Mouse (Mus musculus) stomach, postnatal 0 days (tissue): ENCODE measurements at regions not wholly inside any gene's neighbourhood (a gene's known extent, or its start where the extent isn't known, plus 50 kb on each side); places are given as distances from the start of the nearest gene placed in this dataset.
"Not testable (repeated sequence)": the region's sequence is repeated elsewhere in the genome, so short reads cannot be mapped to it uniquely, and the experiment has no call there.

Experiments used
- ATAC-seq: fragments of 200-750 bp; cut with Nextera tagmentation; 2 replicates; pipeline ENCODE4 v1.8.0; 2017; ENCODE audit not compliant: low FRiP score, low TSS enrichment
- DNase-seq: peaks from one replicate; pipeline ENCODE4 v3.0.0-alpha.2; 2016; ENCODE audit warnings: low spot score
- H3K27ac ChIP-seq: fragments of 300-500 bp; sonication (generic); replicated peaks from 2 replicates; pipeline ENCODE4 v1.5.1; 2014; ENCODE audit warnings: mild to moderate bottlenecking, control low read depth
- H3K27me3 ChIP-seq: fragments of 300-500 bp; sonication (generic); 2 replicates; pipeline ENCODE4 v1.6.1; 2014; ENCODE audit warnings: low read length; ENCODE audit not compliant: control insufficient read depth, insufficient read depth
- H3K36me3 ChIP-seq: fragments of 300-500 bp; sonication (generic); 2 replicates; pipeline ENCODE4 v1.6.1; 2014; ENCODE audit warnings: low read length, mixed read lengths; ENCODE audit not compliant: control insufficient read depth, insufficient read depth
- H3K4me1 ChIP-seq: fragments of 300-500 bp; sonication (generic); replicated peaks from 2 replicates; pipeline ENCODE4 v1.6.1; 2014; ENCODE audit warnings: antibody characterized with exemption; ENCODE audit not compliant: control insufficient read depth, insufficient read depth
- H3K4me2 ChIP-seq: fragments of 300-500 bp; sonication (generic); replicated peaks from 2 replicates; pipeline ENCODE4 v1.6.1; 2014; ENCODE audit warnings: low read depth, mild to moderate bottlenecking, control low read depth, moderate library complexity
- H3K4me3 ChIP-seq: fragments of 300-500 bp; sonication (generic); 2 replicates; pipeline ENCODE4 v1.5.1; 2014; ENCODE audit warnings: low read depth, low read length, control low read depth
- H3K9ac ChIP-seq: fragments of 300-500 bp; sonication (generic); 2 replicates; pipeline ENCODE4 v1.6.1; 2014; ENCODE audit warnings: mild to moderate bottlenecking, low read length, control low read depth, mixed read lengths
- H3K9me3 ChIP-seq: fragments of 300-500 bp; sonication (generic); 2 replicates; pipeline ENCODE4 v1.6.1; 2016; ENCODE audit warnings: low read length; ENCODE audit not compliant: control insufficient read depth
- CTCF ChIP-seq: IDR thresholded peaks from 2 replicates; pipeline ENCODE4 v1.5.1; 2016; ENCODE audit warnings: antibody characterized with exemption, low read depth, mild to moderate bottlenecking, moderate library complexity
- EP300 ChIP-seq: optimal IDR thresholded peaks from 2 replicates; pipeline ENCODE3; 2016; ENCODE audit warnings: antibody characterized with exemption
- WGBS: fragments of 180-500 bp; shearing (Covaris S2); extraction: QIAGEN DNeasy Blood & Tissue Kit; methylation state at CpG from one replicate; pipeline ENCODE4 v1.1.7; 2014; 5-methylcytosine and 5-hydroxymethylcytosine counted together

DNA sequence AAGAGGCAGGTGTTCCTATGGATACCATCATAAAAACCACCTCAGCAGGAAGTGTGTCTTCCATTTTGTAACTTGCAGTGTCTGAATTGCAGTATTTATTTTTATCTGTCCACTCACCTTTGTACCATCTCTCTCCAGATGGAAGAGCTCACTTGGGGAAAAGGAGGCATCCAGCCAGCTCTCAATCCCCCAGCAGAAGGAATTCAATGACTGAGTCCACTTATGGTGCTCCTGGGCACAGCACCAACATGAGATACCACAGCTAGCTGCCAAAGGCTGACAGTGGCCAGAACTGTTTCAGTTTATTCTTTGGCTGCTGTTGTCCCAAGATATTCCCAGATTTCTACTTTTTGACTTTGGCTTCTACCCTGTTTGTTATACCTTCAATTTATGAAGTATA lies 136.6 kb upstream of the Rps6ka3 start:
- no peak overlapping the region for H3K4me3 ChIP-seq

DNA sequence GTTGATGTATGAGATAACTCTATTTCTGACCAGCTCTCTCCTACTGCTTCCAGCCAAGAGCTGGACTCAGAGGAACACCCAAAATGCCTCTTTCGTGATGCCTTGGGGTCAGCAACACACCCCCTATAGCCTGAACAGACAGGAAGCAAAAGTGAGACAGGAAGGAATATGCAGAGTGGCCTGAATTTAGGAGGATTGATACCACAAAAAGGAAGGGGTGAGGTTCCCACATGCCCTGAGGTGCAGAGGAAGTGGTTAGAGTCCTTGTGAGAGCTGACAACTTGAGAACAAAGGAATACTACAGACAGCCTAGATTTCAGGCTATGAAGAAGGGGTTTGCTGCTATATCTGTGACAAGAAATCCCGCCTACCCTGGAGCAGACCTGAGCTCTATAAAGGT lies 129.6 kb upstream of the Rps6ka3 start:
- no peak overlapping the region for H3K27ac ChIP-seq
- no peak overlapping the region for H3K4me2 ChIP-seq
- no peaks in the 10 kb centered on the region for H3K27me3 ChIP-seq
- 78% methylated on average over 2 of the region's 2 CpGs for WGBS
- ATAC-seq (no peak), DNase-seq (no peak)
- no peak overlapping the region for H3K9ac ChIP-seq
- H3K36me3 ChIP-seq = no peaks in the 10 kb centered on the region
- TF ChIP-seq CTCF = no peak
- no peaks in the 10 kb centered on the region for H3K9me3 ChIP-seq
- H3K4me1 ChIP-seq = no peaks in the 10 kb centered on the region
- no peak overlapping the region for H3K4me3 ChIP-seq

More for the DNA sequence above, 136.6 kb upstream of the Rps6ka3 start:
- H3K9ac ChIP-seq = no peak overlapping the region
- no peak for DNase-seq
- H3K9me3 ChIP-seq = no peaks in the 10 kb centered on the region
- H3K27me3 ChIP-seq = no peaks in the 10 kb centered on the region
- ATAC-seq = no peak
- H3K36me3 ChIP-seq = no peaks in the 10 kb centered on the region
- H3K4me1 ChIP-seq = no peaks in the 10 kb centered on the region
- TF ChIP-seq EP300 (no peak), CTCF (no peak)
- no peak overlapping the region for H3K4me2 ChIP-seq
- no peak overlapping the region for H3K27ac ChIP-seq

DNA sequence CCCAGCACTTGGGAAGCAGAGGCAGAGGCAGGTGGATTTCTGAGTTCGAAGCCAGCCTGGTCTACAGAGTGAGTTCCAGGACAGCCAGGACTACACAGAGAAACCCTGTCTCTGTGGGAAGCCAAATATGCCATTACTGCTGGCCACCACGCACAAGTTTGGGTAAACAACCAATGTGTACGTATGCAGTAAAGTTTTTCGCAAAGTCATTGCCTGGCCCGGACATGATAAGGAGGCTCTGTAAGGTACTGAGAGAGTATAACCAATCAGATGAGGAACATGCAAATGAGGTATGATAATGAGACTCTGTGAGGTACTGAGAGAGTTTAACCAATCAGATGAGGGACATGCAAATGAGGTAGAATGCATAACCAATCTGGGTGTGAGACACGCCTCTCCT lies 99.5 kb upstream of the Rps6ka3 start:
- H3K9me3 ChIP-seq, ATAC-seq, H3K36me3 ChIP-seq, H3K4me2 ChIP-seq, DNase-seq, H3K4me1 ChIP-seq, H3K4me3 ChIP-seq, H3K9ac ChIP-seq, H3K27ac ChIP-seq, H3K27me3 ChIP-seq: not testable (repeated sequence)
- 89% methylated on average over 6 of the region's 6 CpGs for WGBS

DNA sequence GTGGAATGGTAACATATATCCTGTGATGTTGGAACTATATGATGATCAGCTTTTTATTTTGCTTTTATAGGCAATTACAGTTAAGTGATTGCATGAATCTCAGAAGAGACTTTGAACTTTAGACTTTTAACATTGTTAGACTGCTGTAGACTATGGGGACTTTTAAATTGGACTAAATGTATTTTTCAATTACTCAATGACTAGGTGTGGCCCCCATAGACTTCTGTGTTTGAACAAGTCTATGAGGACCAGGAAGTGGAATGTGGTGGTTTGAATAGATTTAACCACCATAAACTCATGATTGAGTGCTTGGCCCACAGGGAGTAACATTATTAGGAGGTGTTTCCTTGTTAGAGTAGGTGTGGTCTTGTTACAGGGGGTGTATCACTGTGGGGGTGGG lies 93.9 kb upstream of the Rps6ka3 start:
- Histone ChIP-seq H3K36me3 (no peaks in the 10 kb centered on the region), H3K4me1 (no peaks in the 10 kb centered on the region), H3K27me3 (no peaks in the 10 kb centered on the region), H3K9me3 (no peaks in the 10 kb centered on the region), H3K4me2 (no peak overlapping the region), H3K4me3 (no peak overlapping the region), H3K9ac (no peak overlapping the region), H3K27ac (no peak overlapping the region)
- ATAC-seq = peak; percentile 61; the same call in 1 of the 2 replicates
- no peak for DNase-seq
- TF ChIP-seq CTCF = no peak
- no peak for TF ChIP-seq EP300

DNA sequence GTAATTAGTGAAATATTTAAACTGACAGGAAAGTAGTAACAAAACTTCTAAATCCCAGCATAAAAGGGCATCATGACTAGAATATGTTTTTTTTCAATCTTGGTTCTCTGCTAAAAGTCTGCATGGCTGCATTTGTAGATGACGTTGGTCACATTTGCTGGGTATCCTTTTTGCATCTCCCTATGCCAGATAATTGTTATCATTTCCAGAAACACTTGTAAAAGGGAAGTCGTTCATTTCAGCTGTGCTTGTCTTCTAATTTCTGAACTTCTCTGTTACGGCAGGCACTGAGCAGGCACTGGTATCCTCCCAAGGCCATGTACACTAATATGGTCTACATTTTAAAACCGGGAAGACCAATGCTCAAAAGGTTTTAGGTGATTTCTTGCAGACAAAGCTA lies 69.6 kb upstream of the Rps6ka3 start:
- H3K4me2 ChIP-seq = no peak overlapping the region
- no peak overlapping the region for H3K4me3 ChIP-seq
- DNase-seq (no peak), ATAC-seq (no peak)
- TF ChIP-seq EP300 = no peak
- TF ChIP-seq CTCF = no peak
- WGBS = 69% methylated on average over 4 of the region's 4 CpGs
- H3K27ac ChIP-seq = no peak overlapping the region
- H3K27me3 ChIP-seq = no peaks in the 10 kb centered on the region
- no peaks in the 10 kb centered on the region for H3K9me3 ChIP-seq
- H3K36me3 ChIP-seq = no peaks in the 10 kb centered on the region
- H3K4me1 ChIP-seq = no peaks in the 10 kb centered on the region
- no peak overlapping the region for H3K9ac ChIP-seq

DNA sequence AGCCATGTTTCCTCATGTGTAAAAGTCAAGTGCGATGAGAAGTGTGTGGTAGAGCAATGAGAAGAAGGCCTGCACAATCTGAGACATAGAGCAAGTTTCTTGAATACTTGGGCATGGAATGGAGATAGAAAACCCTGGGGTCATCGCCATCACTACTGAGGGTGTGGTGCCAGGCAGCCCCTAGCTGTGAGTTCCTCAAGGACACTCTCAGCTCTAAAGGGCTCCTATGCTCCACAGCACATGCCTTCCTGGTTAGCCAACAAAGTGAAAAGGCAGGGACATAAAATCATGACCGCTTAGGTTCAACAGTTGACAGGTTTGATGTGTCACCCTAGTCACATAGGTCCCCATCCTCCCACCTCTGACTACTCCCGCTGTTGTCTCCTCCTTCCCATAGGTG lies 66.8 kb upstream of the Rps6ka3 start:
- no peak for DNase-seq
- H3K9me3 ChIP-seq = no peaks in the 10 kb centered on the region
- 82% methylated on average over 4 of the region's 4 CpGs for WGBS

DNA sequence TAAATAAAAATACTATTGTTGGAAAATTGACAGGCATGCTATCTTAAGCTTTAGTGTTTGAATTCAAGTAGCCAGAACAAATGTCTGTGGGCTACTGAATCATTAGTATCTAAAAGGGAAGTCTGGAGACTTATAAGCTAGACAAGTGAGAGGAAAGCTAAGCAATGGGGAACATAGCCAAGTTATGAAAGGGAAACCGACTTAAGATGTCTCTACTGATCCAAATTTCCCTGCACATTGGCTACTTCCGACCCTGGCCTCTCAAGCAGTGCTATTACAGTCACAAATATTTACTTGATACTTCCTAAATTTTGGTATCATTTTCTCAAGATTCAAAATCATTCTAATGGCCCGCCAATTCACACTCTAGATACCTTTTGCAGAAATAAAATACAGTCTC lies 65.4 kb upstream of the Rps6ka3 start:
- Histone ChIP-seq H3K4me1 (no peaks in the 10 kb centered on the region), H3K27ac (no peak overlapping the region), H3K9ac (no peak overlapping the region), H3K9me3 (no peaks in the 10 kb centered on the region), H3K4me3 (no peak overlapping the region), H3K36me3 (no peaks in the 10 kb centered on the region), H3K4me2 (no peak overlapping the region), H3K27me3 (no peaks in the 10 kb centered on the region)
- DNase-seq = no peak
- TF ChIP-seq EP300 = no peak
- no peak for TF ChIP-seq CTCF
- no peak for ATAC-seq
- WGBS = 60% methylated on average over 3 of the region's 3 CpGs

More for the DNA sequence above, 66.8 kb upstream of the Rps6ka3 start:
- Histone ChIP-seq H3K27ac (no peak overlapping the region), H3K9ac (no peak overlapping the region), H3K4me3 (no peak overlapping the region), H3K27me3 (no peaks in the 10 kb centered on the region), H3K4me2 (no peak overlapping the region), H3K36me3 (no peaks in the 10 kb centered on the region), H3K4me1 (no peaks in the 10 kb centered on the region)
- ATAC-seq = no peak
- TF ChIP-seq CTCF (no peak), EP300 (no peak)
